Mouse (Mus musculus) embryonic facial prominence, embryonic 15.5 days (tissue): ENCODE data around the gene Naa35. TPM values are rescaled to one million over a fixed set of nuclear protein-coding genes. Genes with fewer than 3 reads are reported as not detected.

Source experiments
- ATAC-seq: fragments of 200-750 bp; cut with Nextera tagmentation; 2 replicates; pipeline ENCODE4 v1.8.0; 2017; ENCODE audit warnings: low read depth, moderate TSS enrichment; ENCODE audit not compliant: insufficient number of reproducible peaks, low FRiP score, low TSS enrichment
- H3K27ac ChIP-seq: fragments of 300-500 bp; sonication (generic); replicated peaks from 2 replicates; pipeline ENCODE4 v1.5.1; 2015; ENCODE audit warnings: mild to moderate bottlenecking, inconsistent platforms
- H3K27me3 ChIP-seq: fragments of 300-500 bp; sonication (generic); 2 replicates; pipeline ENCODE4 v1.6.1; 2015; ENCODE audit warnings: inconsistent platforms
- H3K36me3 ChIP-seq: fragments of 300-500 bp; sonication (generic); 2 replicates; pipeline ENCODE4 v1.6.1; 2015; ENCODE audit warnings: mild to moderate bottlenecking, inconsistent platforms
- H3K4me1 ChIP-seq: fragments of 300-500 bp; sonication (generic); 2 replicates; pipeline ENCODE4 v1.6.1; 2015; ENCODE audit warnings: inconsistent platforms
- H3K4me2 ChIP-seq: fragments of 300-500 bp; sonication (generic); replicated peaks from 2 replicates; pipeline ENCODE4 v1.6.1; 2015; ENCODE audit warnings: mild to moderate bottlenecking, inconsistent platforms
- H3K4me3 ChIP-seq: fragments of 300-500 bp; sonication (generic); replicated peaks from 2 replicates; pipeline ENCODE4 v1.5.1; 2015; ENCODE audit warnings: mild to moderate bottlenecking, inconsistent platforms
- H3K9ac ChIP-seq: fragments of 300-500 bp; sonication (generic); 2 replicates; pipeline ENCODE4 v1.6.1; 2015; ENCODE audit warnings: inconsistent platforms
- H3K9me3 ChIP-seq: fragments of 300-500 bp; sonication (generic); replicated peaks from 2 replicates; pipeline ENCODE4 v1.6.1; 2016; ENCODE audit warnings: inconsistent platforms
- WGBS: fragments of 180-500 bp; shearing (Covaris S2); methylation state at CpG from one replicate; pipeline ENCODE4 v1.1.7; 2015; 5-methylcytosine and 5-hydroxymethylcytosine counted together
- polyA plus RNA-seq: library from polyadenylated mRNA; unstranded; fragments of >200 nt; fragmentation: Nextera tagmentation; extraction: Ambion mirVana; gene quantifications from 2 replicates; pipeline ENCODE4 v1.2.1, GENCODE M21; 2015

Gene Naa35
- polyA plus RNA-seq, 1 experiment from 2014 or later: 92.9 TPM

DNA sequence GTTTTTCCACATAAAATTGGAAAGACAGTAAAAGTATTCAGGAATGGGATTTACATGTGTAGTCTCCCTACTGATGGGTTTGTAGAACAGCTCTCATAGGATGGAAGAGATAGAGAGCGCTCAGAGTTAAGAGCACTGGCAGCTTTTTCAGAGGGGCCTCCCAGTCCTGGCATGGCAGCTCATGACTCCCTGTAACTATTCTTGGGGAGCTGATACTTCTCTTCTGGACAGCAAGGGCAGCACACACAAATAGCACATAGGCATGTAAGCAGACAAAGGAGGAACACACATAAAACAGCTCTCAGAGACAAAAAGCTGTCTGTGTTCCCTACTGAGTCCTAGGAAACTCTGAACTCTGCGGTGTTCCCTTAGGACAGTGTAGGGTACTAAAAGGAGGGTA, 25.4 kb downstream of the Naa35 start:
- no peaks in the 10 kb centered on the region for H3K9me3 ChIP-seq
- no peak overlapping the region for H3K27ac ChIP-seq
- ATAC-seq: no peak
- H3K27me3 ChIP-seq: no peaks in the 10 kb centered on the region
- no peaks in the 10 kb centered on the region for H3K4me1 ChIP-seq
- no peak overlapping the region for H3K4me2 ChIP-seq
- H3K4me3 ChIP-seq: no peak overlapping the region
- H3K9ac ChIP-seq: no peak overlapping the region
- peaks cover 76% of the 10 kb centered on the region for H3K36me3 ChIP-seq
- 93% methylated on average over 2 of the region's 2 CpGs for WGBS

DNA sequence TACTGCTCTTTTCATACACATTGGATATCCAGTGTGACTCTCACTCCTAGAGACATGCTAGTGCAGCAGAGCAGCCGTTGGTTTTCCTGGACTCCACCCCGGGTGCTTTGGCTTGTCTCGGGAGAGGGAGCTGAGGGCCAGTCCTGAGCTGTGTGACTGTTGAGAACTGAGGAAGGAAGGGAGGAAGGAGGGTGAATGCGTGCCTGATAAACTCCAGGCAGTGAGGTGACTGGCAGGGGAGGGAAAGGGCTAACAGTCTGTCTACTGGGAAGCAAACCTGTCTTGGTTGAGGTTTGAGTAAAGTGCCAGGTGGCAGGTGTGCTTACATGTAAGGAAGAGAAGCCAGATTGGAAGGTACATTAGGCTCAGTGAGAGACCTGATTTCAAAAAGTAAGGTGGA, 28.8 kb downstream of the Naa35 start:
- H3K36me3 ChIP-seq: peaks cover 67% of the 10 kb centered on the region
- no peak overlapping the region for H3K9ac ChIP-seq
- no peaks in the 10 kb centered on the region for H3K27me3 ChIP-seq
- 81% methylated on average over 4 of the region's 4 CpGs for WGBS
- H3K4me1 ChIP-seq: no peaks in the 10 kb centered on the region
- no peak for ATAC-seq
- no peak overlapping the region for H3K4me2 ChIP-seq
- H3K27ac ChIP-seq: no peak overlapping the region
- no peak overlapping the region for H3K4me3 ChIP-seq
- no peaks in the 10 kb centered on the region for H3K9me3 ChIP-seq

DNA sequence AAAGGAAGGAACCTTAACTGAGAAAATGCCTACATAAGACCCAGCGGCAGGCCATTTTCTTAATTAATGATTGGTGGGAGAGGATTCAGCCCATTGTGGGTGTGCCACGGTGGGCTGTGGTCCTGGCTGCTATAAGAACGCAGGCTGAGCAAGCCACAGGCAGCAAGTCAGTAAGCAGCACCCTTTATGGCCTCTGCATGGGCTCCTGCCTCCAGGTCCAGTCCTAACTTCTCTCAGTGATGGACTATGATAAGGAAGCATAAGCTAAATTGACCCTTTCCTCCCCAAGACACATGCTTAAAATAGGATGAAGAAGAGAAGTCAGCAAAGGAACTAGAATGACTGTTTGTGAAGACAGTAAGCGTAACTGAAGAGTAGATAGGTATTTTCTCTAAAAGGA, 30.1 kb downstream of the Naa35 start:
- no peak for ATAC-seq
- Histone ChIP-seq H3K27ac (no peak overlapping the region), H3K4me1 (no peaks in the 10 kb centered on the region)

DNA sequence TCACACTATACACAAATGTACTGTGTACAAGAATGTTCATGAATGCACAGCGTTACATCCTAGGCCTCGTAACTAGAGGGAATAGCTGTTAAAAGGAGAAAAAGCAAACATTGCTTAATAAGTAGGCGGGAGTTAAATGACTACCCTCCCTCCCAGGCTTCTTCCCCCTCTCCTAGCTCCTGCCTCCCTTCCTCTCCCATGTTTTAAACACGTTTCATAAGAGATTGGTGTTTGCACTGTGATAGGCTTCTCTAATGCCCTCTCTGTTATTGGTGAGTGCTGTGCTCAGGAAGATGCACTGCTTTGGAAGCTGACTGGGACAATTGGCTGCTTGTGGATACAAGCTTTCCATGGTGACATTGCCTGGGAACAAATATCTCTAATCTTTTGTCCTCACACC, 30.5 kb downstream of the Naa35 start:
- ATAC-seq: no peak
- Histone ChIP-seq H3K36me3 (peaks cover 62% of the 10 kb centered on the region), H3K4me3 (no peak overlapping the region)

More for the DNA sequence above, 30.1 kb downstream of the Naa35 start:
- Histone ChIP-seq H3K4me3 (no peak overlapping the region), H3K27me3 (no peaks in the 10 kb centered on the region), H3K9me3 (no peaks in the 10 kb centered on the region), H3K4me2 (no peak overlapping the region), H3K36me3 (peaks cover 64% of the 10 kb centered on the region), H3K9ac (no peak overlapping the region)
- WGBS: 92% methylated on average over 4 of the region's 4 CpGs

DNA sequence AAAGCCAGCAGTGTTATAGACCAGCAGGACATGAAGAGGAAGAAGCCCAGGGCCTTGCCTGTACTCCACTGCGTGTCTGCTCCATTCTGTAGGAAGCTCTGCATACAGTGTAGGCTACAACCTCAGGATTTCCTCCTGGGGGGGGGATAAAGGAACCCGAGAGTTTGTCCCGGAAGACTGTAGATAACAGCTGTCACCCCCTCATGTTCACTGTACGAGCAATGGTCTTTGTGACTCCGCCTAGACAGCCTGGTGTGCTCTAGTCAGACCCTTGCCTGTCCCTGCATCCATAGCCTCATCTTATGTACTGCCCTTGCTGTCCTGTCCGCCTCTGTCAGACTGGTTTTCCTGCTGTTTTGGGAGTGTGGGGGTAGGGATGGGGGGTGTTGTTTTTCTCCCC, 33.4 kb downstream of the Naa35 start:
- H3K9ac ChIP-seq: no peak overlapping the region
- no peaks in the 10 kb centered on the region for H3K9me3 ChIP-seq
- WGBS: 87% methylated on average over 6 of the region's 6 CpGs
- no peak overlapping the region for H3K4me3 ChIP-seq
- no peak overlapping the region for H3K27ac ChIP-seq
- no peaks in the 10 kb centered on the region for H3K27me3 ChIP-seq
- no peak overlapping the region for H3K4me2 ChIP-seq
- no peaks in the 10 kb centered on the region for H3K4me1 ChIP-seq
- no peak for ATAC-seq
- H3K36me3 ChIP-seq: peaks cover 66% of the 10 kb centered on the region

More for the DNA sequence above, 30.5 kb downstream of the Naa35 start:
- H3K4me2 ChIP-seq: no peak overlapping the region
- no peak overlapping the region for H3K9ac ChIP-seq
- H3K9me3 ChIP-seq: no peaks in the 10 kb centered on the region
- H3K27ac ChIP-seq: no peak overlapping the region
- no peaks in the 10 kb centered on the region for H3K27me3 ChIP-seq
- H3K4me1 ChIP-seq: no peaks in the 10 kb centered on the region
- WGBS: 77% methylated on average over 4 of the region's 4 CpGs

DNA sequence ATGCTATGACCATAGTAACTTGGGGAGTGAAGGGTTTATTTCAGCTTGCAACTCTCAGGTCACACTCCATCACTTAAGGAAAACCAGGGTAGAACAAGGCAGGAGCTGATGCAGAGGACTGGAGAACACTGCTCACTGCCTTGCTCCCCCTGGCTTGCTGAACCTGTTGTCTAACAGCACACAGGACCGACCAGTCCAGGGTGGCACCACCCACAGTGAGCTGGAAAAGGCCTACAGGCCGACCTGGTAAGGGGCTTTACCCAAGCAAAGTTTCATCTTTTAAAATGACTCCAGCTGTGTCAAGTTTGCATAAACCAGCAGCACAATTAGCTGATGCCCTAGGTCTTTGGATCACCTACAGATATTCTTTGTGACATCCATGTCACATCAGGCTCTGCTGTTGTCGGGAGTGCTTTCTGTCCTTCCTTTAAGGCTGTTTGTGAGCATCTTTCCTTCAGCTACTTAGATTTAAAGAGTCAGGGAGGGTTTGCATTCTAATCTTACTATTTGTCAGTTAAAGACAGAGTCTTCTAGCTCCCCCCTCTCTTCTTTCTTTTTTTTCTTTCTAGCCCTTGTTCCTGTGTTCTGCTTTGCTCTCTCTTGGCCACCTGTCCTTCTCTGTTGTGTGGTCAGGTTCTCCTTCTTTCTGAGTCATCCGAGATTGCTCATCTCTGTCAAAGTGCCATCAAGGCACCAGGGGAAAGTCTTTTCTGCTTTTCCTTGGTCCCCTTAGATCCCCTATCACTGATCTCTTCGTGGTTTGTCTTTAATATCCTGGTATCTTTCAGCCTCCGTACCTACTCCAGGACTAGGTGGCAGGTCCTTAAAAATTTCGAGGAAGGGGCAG, 36.8 kb downstream of the Naa35 start:
- no peak for ATAC-seq
- peaks cover 70% of the 10 kb centered on the region for H3K36me3 ChIP-seq
- H3K4me2 ChIP-seq: no peak overlapping the region
- 82% methylated on average over 7 of the region's 7 CpGs for WGBS
- H3K9me3 ChIP-seq: no peaks in the 10 kb centered on the region
- H3K9ac ChIP-seq: no peak overlapping the region
- H3K4me3 ChIP-seq: no peak overlapping the region
- H3K27ac ChIP-seq: no peak overlapping the region
- no peaks in the 10 kb centered on the region for H3K27me3 ChIP-seq
- no peaks in the 10 kb centered on the region for H3K4me1 ChIP-seq

DNA sequence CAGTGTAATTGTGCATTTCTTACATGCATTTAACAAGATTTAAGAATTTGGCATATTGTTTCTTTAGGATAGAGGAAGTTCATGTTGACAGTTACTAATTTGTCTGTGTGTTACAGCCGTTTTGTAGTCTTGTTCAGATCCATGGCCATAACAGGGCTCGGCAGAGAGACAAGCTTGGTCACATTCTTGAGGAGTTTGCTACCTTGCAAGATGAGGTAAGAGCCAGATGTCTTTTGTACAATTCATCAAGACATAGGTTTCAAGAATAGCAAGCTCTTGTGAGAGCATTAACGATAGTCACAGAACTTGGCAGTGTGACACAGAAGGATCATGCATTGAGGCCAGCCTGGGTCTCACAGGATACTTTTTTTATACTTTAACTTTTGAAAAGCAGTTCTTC, 39.3 kb downstream of the Naa35 start:
- Histone ChIP-seq H3K27ac (no peak overlapping the region), H3K9me3 (no peaks in the 10 kb centered on the region), H3K4me2 (no peak overlapping the region), H3K27me3 (no peaks in the 10 kb centered on the region), H3K4me3 (no peak overlapping the region), H3K9ac (no peak overlapping the region), H3K4me1 (no peaks in the 10 kb centered on the region), H3K36me3 (peaks cover 69% of the 10 kb centered on the region)
- no peak for ATAC-seq
- WGBS: 57% methylated on average over 3 of the region's 3 CpGs

DNA sequence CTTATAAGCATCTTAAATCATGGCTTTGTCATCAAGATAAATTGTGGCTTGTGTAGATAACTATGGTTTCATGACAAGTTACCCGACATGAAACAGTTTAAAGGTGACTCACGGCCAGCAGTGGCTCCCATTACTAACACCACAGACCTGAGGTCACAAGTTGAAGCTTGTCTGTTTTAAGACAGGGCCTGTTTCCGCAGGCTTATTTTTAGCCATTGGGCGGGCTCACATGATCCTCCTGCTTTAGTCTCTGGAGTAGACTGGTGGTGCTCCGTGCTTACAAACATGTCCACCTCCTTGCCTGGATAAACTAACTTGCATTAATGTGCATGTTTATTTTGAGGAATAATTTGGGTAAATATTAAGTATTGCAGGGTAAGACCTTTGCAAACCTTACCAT, 39.8 kb downstream of the Naa35 start:
- 68% methylated on average over 5 of the region's 5 CpGs for WGBS
- Histone ChIP-seq H3K4me3 (no peak overlapping the region), H3K9ac (no peak overlapping the region), H3K4me2 (no peak overlapping the region), H3K4me1 (no peaks in the 10 kb centered on the region), H3K27ac (no peak overlapping the region), H3K27me3 (no peaks in the 10 kb centered on the region), H3K9me3 (no peaks in the 10 kb centered on the region), H3K36me3 (peaks cover 72% of the 10 kb centered on the region)
- no peak for ATAC-seq

DNA sequence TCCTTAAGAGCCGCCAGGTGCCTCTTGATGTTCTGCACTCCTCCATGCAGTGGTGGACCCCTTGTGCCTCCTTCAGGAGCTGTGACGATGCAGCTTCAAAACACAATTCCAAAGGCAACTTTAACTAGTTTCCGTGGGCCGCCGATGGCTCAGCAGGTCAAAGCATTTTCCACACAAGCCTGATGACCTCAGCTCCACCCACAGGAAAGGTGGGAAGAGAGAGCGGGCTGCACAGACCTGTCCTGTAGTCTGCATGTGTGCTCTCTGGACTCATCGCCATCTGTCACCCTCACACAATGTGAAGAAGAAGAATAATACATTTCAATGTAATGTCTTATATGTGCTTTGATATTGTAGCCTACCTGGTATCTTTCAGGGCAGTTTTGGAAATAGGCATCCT, 41.7 kb downstream of the Naa35 start:
- no peaks in the 10 kb centered on the region for H3K4me1 ChIP-seq
- peaks cover 74% of the 10 kb centered on the region for H3K36me3 ChIP-seq
- H3K9ac ChIP-seq: no peak overlapping the region
- no peak for ATAC-seq
- H3K4me3 ChIP-seq: no peak overlapping the region
- no peak overlapping the region for H3K4me2 ChIP-seq
- H3K27ac ChIP-seq: no peak overlapping the region
- no peaks in the 10 kb centered on the region for H3K9me3 ChIP-seq
- H3K27me3 ChIP-seq: no peaks in the 10 kb centered on the region
- 87% methylated on average over 7 of the region's 7 CpGs for WGBS

DNA sequence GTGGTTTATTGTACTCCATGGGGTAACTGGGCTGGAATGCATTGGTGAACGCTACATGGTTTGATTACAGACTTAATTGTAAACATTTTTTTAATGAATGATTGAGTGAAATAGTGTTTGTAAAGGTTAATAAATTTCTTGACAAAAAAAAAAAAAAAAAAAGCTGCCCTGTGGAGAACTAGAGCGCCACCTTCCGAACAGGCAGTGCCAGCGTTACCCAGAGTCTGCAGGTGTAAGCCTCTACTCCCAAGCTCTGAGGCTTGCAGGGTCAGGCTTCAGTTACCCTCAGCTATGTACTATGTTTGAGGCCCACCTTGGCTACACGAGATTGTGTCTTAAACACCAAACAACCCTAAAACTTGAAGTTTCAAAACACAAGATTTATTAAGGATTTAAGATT, 49.6 kb downstream of the Naa35 start:
- H3K36me3 ChIP-seq: peaks cover 80% of the 10 kb centered on the region
- WGBS: 69% methylated on average over 5 of the region's 5 CpGs
- H3K9me3 ChIP-seq: no peaks in the 10 kb centered on the region
- no peak overlapping the region for H3K4me2 ChIP-seq
- H3K4me1 ChIP-seq: no peaks in the 10 kb centered on the region
- H3K27ac ChIP-seq: no peak overlapping the region
- no peaks in the 10 kb centered on the region for H3K27me3 ChIP-seq
- no peak overlapping the region for H3K9ac ChIP-seq
- ATAC-seq: no peak
- no peak overlapping the region for H3K4me3 ChIP-seq

DNA sequence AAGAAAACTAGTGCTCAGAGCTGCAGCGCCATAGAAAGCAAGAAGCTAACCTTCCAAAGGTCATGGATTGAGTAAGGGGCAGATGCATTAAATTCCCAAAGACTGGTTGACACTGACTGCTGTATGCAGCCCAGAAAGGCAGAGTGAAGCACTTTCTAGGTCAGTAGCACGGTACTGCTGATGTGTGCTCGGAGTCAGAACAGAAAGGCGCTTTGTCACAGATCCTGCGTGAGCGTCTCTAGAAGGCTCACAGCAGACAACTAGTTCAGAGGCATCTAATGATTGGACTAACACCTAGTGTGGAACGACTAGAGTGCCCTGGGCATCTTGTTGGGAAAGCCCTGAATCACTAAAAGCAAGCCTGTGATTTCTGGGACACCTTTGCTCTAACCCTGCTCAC, 52.7 kb downstream of the Naa35 start:
- ATAC-seq: no peak
- no peaks in the 10 kb centered on the region for H3K9me3 ChIP-seq

More for the DNA sequence above, 52.7 kb downstream of the Naa35 start:
- H3K27ac ChIP-seq: no peak overlapping the region
- H3K4me2 ChIP-seq: no peak overlapping the region
- H3K36me3 ChIP-seq: peaks cover 60% of the 10 kb centered on the region
- H3K4me1 ChIP-seq: no peaks in the 10 kb centered on the region
- H3K27me3 ChIP-seq: no peaks in the 10 kb centered on the region
- H3K4me3 ChIP-seq: no peak overlapping the region
- no peak overlapping the region for H3K9ac ChIP-seq
- whole genome bisulfite sequencing: 91% methylated on average over 7 of the region's 7 CpGs
